Mouse (Mus musculus) CH12.LX (cell line): Measurements from ENCODE around the gene Fig4. TPM values are rescaled to one million over a fixed set of nuclear protein-coding genes. Genes with fewer than 3 reads are reported as not detected.

ENCODE experiments used
- DNase-seq: peaks from one replicate; pipeline ENCODE4 v3.0.0-alpha.2; 2013; ENCODE audit errors: extremely low read depth
- H3K27ac ChIP-seq: 2 replicates; pipeline ENCODE4 v1.5.1; 2012; ENCODE audit warnings: low read depth, mild to moderate bottlenecking, control low read depth, moderate library complexity; ENCODE audit not compliant: insufficient read depth
- H3K27me3 ChIP-seq: replicated peaks from 2 replicates; pipeline ENCODE3; 2012; ENCODE audit warnings: inconsistent platforms
- H3K36me3 ChIP-seq, 2 experiments: replicated peaks in 1 of 2; 2 replicates each; pipeline versions ENCODE3 to v1.6.1; 2012; ENCODE audit warnings: inconsistent platforms in 1 of 2, low read length in 1 of 2, mild to moderate bottlenecking in 1 of 2, mixed read lengths in 1 of 2, moderate library complexity in 1 of 2; ENCODE audit not compliant: control insufficient read depth in 1 of 2, insufficient read depth in 1 of 2
- H3K4me1 ChIP-seq, 2 experiments: 2 replicates each; pipeline ENCODE4 v1.6.1; 2012; ENCODE audit warnings: inconsistent platforms in 1 of 2, moderate library complexity in 1 of 2; ENCODE audit not compliant: insufficient read depth in 2 of 2, control insufficient read depth in 1 of 2
- H3K4me2 ChIP-seq: 2 replicates; pipeline ENCODE4 v1.6.1; 2012; ENCODE audit warnings: low read depth, mild to moderate bottlenecking, control low read depth; ENCODE audit not compliant: poor library complexity, insufficient read depth, severe bottlenecking
- H3K4me3 ChIP-seq, 3 experiments: fragments of 150-350 bp in 1 of 3; sonication (generic) in 1 of 3; replicated peaks in 1 of 3; 2 replicates each; pipeline versions ENCODE3 to v1.5.1; 2011 to 2012; ENCODE audit warnings: low read depth in 2 of 3, low read length in 2 of 3, mild to moderate bottlenecking in 2 of 3, moderate library complexity in 2 of 3, control low read depth in 1 of 3, improper control_type of control experiment in 1 of 3, inconsistent platforms in 1 of 3, mixed read lengths in 1 of 3; ENCODE audit not compliant: poor library complexity in 1 of 3
- H3K79me2 ChIP-seq: replicated peaks from 2 replicates; pipeline ENCODE4 v1.6.1; 2012; ENCODE audit warnings: mild to moderate bottlenecking, moderate library complexity; ENCODE audit not compliant: control insufficient read depth, poor library complexity, insufficient read depth, severe bottlenecking; ENCODE audit errors: extremely low read depth
- H3K9ac ChIP-seq: 2 replicates; pipeline ENCODE4 v1.6.1; 2012; ENCODE audit warnings: low read depth, mild to moderate bottlenecking, control low read depth, moderate library complexity; ENCODE audit not compliant: insufficient read depth
- H3K9me3 ChIP-seq: replicated peaks from 2 replicates; pipeline ENCODE3; 2012; ENCODE audit warnings: low read length, inconsistent platforms, mixed read lengths
- CHD1 ChIP-seq: IDR thresholded peaks from 2 replicates; pipeline ENCODE4 v1.6.1; 2012; ENCODE audit warnings: low read depth, low read length, improper control_type of control experiment, inconsistent platforms
- ELF1 ChIP-seq: IDR thresholded peaks from 2 replicates; pipeline ENCODE4 v1.6.1; 2014; ENCODE audit warnings: low read depth, mild to moderate bottlenecking, inconsistent platforms, low read length, improper control_type of control experiment
- ETS1 ChIP-seq: conservative IDR thresholded peaks from 2 replicates; pipeline ENCODE4 v1.6.1; 2012; ENCODE audit warnings: low read depth, mild to moderate bottlenecking, inconsistent platforms, low read length, improper control_type of control experiment, moderate library complexity
- GABPA ChIP-seq: IDR thresholded peaks from 2 replicates; pipeline ENCODE4 v1.6.1; 2012; ENCODE audit warnings: low read depth, low read length, improper control_type of control experiment, inconsistent platforms; ENCODE audit not compliant: insufficient replicate concordance
- JUN ChIP-seq: IDR thresholded peaks from 2 replicates; pipeline ENCODE4 v1.6.1; 2011; ENCODE audit warnings: low read depth, mild to moderate bottlenecking, low read length, improper control_type of control experiment, moderate library complexity; ENCODE audit not compliant: insufficient read depth
- MAFK ChIP-seq: IDR thresholded peaks from 2 replicates; pipeline ENCODE4 v1.6.1; 2011; ENCODE audit warnings: low read length, improper control_type of control experiment; ENCODE audit not compliant: insufficient replicate concordance
- MEF2A ChIP-seq: IDR thresholded peaks from 2 replicates; pipeline ENCODE4 v1.6.1; 2014; ENCODE audit warnings: low read depth, mild to moderate bottlenecking, inconsistent platforms, low read length, improper control_type of control experiment, borderline replicate concordance
- MYC ChIP-seq: IDR thresholded peaks from 2 replicates; pipeline ENCODE4 v1.6.1; 2011; ENCODE audit warnings: low read depth, mild to moderate bottlenecking, improper control_type of control experiment, low read length
- POLR2A ChIP-seq: IDR thresholded peaks from 2 replicates; pipeline ENCODE4 v1.6.1; 2011; ENCODE audit warnings: low read depth, mild to moderate bottlenecking, improper control_type of control experiment, low read length
- RAD21 ChIP-seq: IDR thresholded peaks from 2 replicates; pipeline ENCODE4 v1.6.1; 2011; ENCODE audit warnings: low read depth, mild to moderate bottlenecking, low read length, improper control_type of control experiment, moderate library complexity
- RCOR1 ChIP-seq: conservative IDR thresholded peaks from 2 replicates; pipeline ENCODE4 v1.6.1; 2012; ENCODE audit warnings: low read depth, mild to moderate bottlenecking, inconsistent platforms, low read length, improper control_type of control experiment
- SMC3 ChIP-seq: IDR thresholded peaks from 2 replicates; pipeline ENCODE4 v1.6.1; 2011; ENCODE audit warnings: low read depth, low read length, improper control_type of control experiment
- TBP ChIP-seq: conservative IDR thresholded peaks from 2 replicates; pipeline ENCODE4 v1.6.1; 2011; ENCODE audit warnings: low read depth, low read length, improper control_type of control experiment
- TCF12 ChIP-seq: IDR thresholded peaks from 2 replicates; pipeline ENCODE4 v1.6.1; 2014; ENCODE audit warnings: low read depth, mild to moderate bottlenecking, inconsistent platforms, low read length, improper control_type of control experiment
- USF1 ChIP-seq: IDR thresholded peaks from 2 replicates; pipeline ENCODE4 v1.6.1; 2014; ENCODE audit warnings: low read depth, mild to moderate bottlenecking, inconsistent platforms, low read length, improper control_type of control experiment
- ZC3H11A ChIP-seq: IDR thresholded peaks from 2 replicates; pipeline ENCODE4 v1.6.1; 2012; ENCODE audit warnings: low read depth, mild to moderate bottlenecking, inconsistent platforms, low read length, improper control_type of control experiment
- dilution Hi-C: fragments of 300-500 bp; cut with MboI; formaldehyde crosslinking; loops from 2 replicates; pipeline ENCODE4 v1.14.3; 2020; ENCODE audit warnings: low sequenced_read_pairs; ENCODE audit not compliant: extremely low pct_unique_long_range_greater_than_20kb, extremely low pct_ligation_motif_present
- in situ Hi-C: fragments of 300-500 bp; cut with MboI; formaldehyde crosslinking; loops from 3 replicates; pipeline ENCODE4 v1.14.3; 2019; ENCODE audit warnings: low sequenced_read_pairs, low pct_ligation_motif_present, low pct_unique_long_range_greater_than_20kb, mixed read lengths
- polyA plus RNA-seq: library from polyadenylated mRNA; unstranded; fragments of >175 nt; gene quantifications from 2 replicates; pipeline ENCODE4 v1.2.1, GENCODE M21; 2012; ENCODE audit warnings: low read depth; ENCODE audit not compliant: insufficient read length
- total RNA-seq, 2 experiments: library from RNA; depleted of rRNA; stranded (reverse); fragments of 300-350 nt in 1 of 2; fragments of >200 nt in 1 of 2; gene quantifications; 2 replicates each; pipeline ENCODE4 v1.2.3; 2012 to 2014

Gene Fig4
- total and polyA plus RNA-seq, 3 experiments, result 22.6 to 39.6 (median 35.4) TPM

- dilution Hi-C loops, result no loop called here
- H3K79me2 ChIP-seq, result no peaks in the 10 kb centered on the region
- H3K4me1 ChIP-seq, result peaks cover 0 to 8% of the 10 kb centered on the region in 2 experiments; a peak in 1 of 4 replicates
- no peak overlapping the region for H3K4me2 ChIP-seq
- no peak overlapping the region for H3K4me3 ChIP-seq
- peaks cover 5% of the 10 kb centered on the region for H3K9me3 ChIP-seq
- H3K27me3 ChIP-seq, result no peaks in the 10 kb centered on the region
- in situ Hi-C loops, result no loop called here
- no peak for DNase-seq
- H3K36me3 ChIP-seq, result peaks cover 0 to 58% of the 10 kb centered on the region in 2 experiments
- H3K27ac ChIP-seq, result no peak overlapping the region
- H3K9ac ChIP-seq, result no peak overlapping the region
- TF ChIP-seq MEF2A (no peak), CHD1 (no peak), MYC (no peak), USF1 (no peak), RCOR1 (no peak), GABPA (no peak)
- TF ChIP-seq, all 38 proteins: peak for 0
These were observed 104.3 kb downstream of the Fig4 start for GRCm38 (mm10) chr10:41198719-41199118.

GRCm38 (mm10) chr10:41197788-41198187 lies 105.3 kb downstream of the Fig4 start:
- dilution Hi-C loops, result no loop called here
- Histone ChIP-seq H3K4me2 (no peak overlapping the region), H3K4me3 (no peak overlapping the region), H3K27ac (no peak overlapping the region), H3K27me3 (no peaks in the 10 kb centered on the region), H3K36me3 (peaks cover 0 to 50% of the 10 kb centered on the region in 2 experiments), H3K9ac (no peak overlapping the region), H3K79me2 (no peaks in the 10 kb centered on the region), H3K9me3 (no peaks in the 10 kb centered on the region), H3K4me1 (peaks cover 0 to 4% of the 10 kb centered on the region in 2 experiments; a peak in 1 of 4 replicates)
- no peak for DNase-seq
- in situ Hi-C loops, result no loop called here
- TF ChIP-seq MEF2A (no peak), RAD21 (no peak), RCOR1 (no peak), ETS1 (no peak), POLR2A (no peak), TBP (no peak), GABPA (no peak), JUN (no peak), MAFK (no peak), SMC3 (no peak), MYC (no peak), ELF1 (no peak), TCF12 (no peak), USF1 (no peak), ZC3H11A (no peak)
- TF ChIP-seq, all 38 proteins: peak for 0
